Mouse (Mus musculus) forebrain, postnatal 0 days (tissue): ENCODE results near the gene Inpp5e. TPM values are rescaled to one million over a fixed set of nuclear protein-coding genes. Genes with fewer than 3 reads are reported as not detected.
A peak's percentile ranks its signal among the peaks of the same experiment; 100 is the strongest.

Experiments
- ATAC-seq: fragments of 200-750 bp; cut with Nextera tagmentation; 2 replicates; pipeline ENCODE4 v1.8.0; 2017; ENCODE audit warnings: mild to moderate bottlenecking, moderate library complexity
- DNase-seq: peaks from one replicate; pipeline ENCODE4 v3.0.0-alpha.2; 2015
- H3K27ac ChIP-seq: fragments of 300-500 bp; sonication (generic); 2 replicates; pipeline ENCODE4 v1.5.1; 2014; ENCODE audit warnings: low read depth, mild to moderate bottlenecking, antibody characterized with exemption, low read length, moderate library complexity, mixed read lengths
- H3K27me3 ChIP-seq: fragments of 300-500 bp; sonication (generic); 2 replicates; pipeline ENCODE4 v1.6.1; 2014; ENCODE audit warnings: mild to moderate bottlenecking, low read length, mixed read lengths; ENCODE audit not compliant: insufficient read depth
- H3K36me3 ChIP-seq: fragments of 300-500 bp; sonication (generic); 2 replicates; pipeline ENCODE4 v1.6.1; 2014; ENCODE audit warnings: mild to moderate bottlenecking, moderate library complexity; ENCODE audit not compliant: insufficient read depth
- H3K4me1 ChIP-seq: fragments of 300-500 bp; sonication (generic); 2 replicates; pipeline ENCODE4 v1.6.1; 2014; ENCODE audit warnings: antibody characterized with exemption; ENCODE audit not compliant: insufficient read depth
- H3K4me2 ChIP-seq: fragments of 300-500 bp; sonication (generic); 2 replicates; pipeline ENCODE4 v1.6.1; 2014; ENCODE audit warnings: low read depth, mild to moderate bottlenecking, moderate library complexity
- H3K4me3 ChIP-seq: fragments of 300-500 bp; sonication (generic); 2 replicates; pipeline ENCODE4 v1.5.1; 2014; ENCODE audit warnings: low read depth, low read length, mixed read lengths
- H3K9ac ChIP-seq: fragments of 300-500 bp; sonication (generic); 2 replicates; pipeline ENCODE4 v1.6.1; 2014; ENCODE audit warnings: mild to moderate bottlenecking
- H3K9me3 ChIP-seq: fragments of 300-500 bp; sonication (generic); 2 replicates; pipeline ENCODE4 v1.6.1; 2016; ENCODE audit warnings: low read length
- CTCF ChIP-seq: sonication (generic); IDR thresholded peaks from 2 replicates; pipeline ENCODE4 v1.5.1; 2016; ENCODE audit warnings: antibody characterized with exemption, control low read depth, low read depth
- WGBS: fragments of 180-500 bp; shearing (Covaris S2); extraction: QIAGEN DNeasy Blood & Tissue Kit; methylation state at CpG from one replicate; pipeline ENCODE4 v1.1.7; 2014; 5-methylcytosine and 5-hydroxymethylcytosine counted together
- polyA plus RNA-seq: library from polyadenylated mRNA; unstranded; fragments of >200 nt; fragmentation: Nextera tagmentation; extraction: Ambion mirVana; gene quantifications from 2 replicates; pipeline ENCODE4 v1.2.1, GENCODE M21; 2015
- total RNA-seq: library from RNA; depleted of rRNA; stranded (reverse); fragments of >200 nt; gene quantifications from 2 replicates; pipeline ENCODE4 v1.2.3, GENCODE M21; 2014

The Inpp5e gene
- total and polyA plus RNA-seq, 2 experiments from 2014 or later, result 12.6 to 26.6 TPM

DNA sequence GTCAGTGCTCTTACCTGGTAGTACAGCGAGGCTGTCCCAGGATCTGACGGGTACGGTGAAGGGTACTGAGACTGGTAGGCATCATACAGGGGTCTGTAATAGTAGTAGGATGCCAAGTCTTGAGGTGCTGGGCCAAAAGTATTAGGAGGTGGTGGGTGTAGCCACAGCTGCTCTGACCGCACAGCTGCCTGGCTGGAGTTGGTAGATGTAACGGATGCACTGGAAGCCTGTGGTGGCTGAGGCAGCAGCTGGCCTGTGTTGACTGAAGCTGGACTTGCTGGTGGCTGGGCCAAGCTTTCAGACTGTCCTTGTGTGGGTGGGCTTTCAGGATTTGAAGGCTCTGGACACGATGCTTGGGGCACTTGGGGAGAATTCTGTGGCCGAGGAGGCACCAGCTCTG, 29.4 kb upstream of the Inpp5e start:
- Histone ChIP-seq H3K27me3 (no peaks in the 10 kb centered on the region), H3K36me3 (peaks cover 71% of the 10 kb centered on the region), H3K4me3 (no peak overlapping the region), H3K9me3 (no peaks in the 10 kb centered on the region), H3K4me2 (no peak overlapping the region), H3K4me1 (peaks cover 4% of the 10 kb centered on the region), H3K9ac (0 out of 2 replicates have a peak overlapping the region, but pooled peaks have one; percentile 18), H3K27ac (no peak overlapping the region)
- ATAC-seq (no peak), DNase-seq (no peak)
- 89% methylated on average over 7 of the region's 7 CpGs for WGBS
- no peak for TF ChIP-seq CTCF

DNA sequence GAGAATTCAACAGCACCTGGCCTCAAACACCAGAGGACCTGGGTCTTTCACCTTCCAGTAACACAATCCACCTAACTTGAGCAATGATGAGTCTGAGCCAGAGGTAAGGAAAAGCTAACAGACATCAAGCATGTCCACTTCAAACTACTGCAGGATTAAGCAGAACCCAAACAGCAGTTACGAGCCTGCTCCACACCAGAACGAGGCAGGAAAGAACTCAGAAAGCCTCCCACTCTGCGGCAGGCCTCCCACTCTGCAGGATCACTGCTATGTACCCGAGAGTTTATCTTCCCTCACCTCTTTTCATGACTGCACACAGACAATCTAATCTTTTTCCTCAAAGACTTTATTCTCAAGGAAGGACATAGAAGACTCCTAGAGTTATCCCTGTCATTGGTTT, 28.2 kb upstream of the Inpp5e start:
- no peaks in the 10 kb centered on the region for H3K27me3 ChIP-seq
- ATAC-seq (no peak), DNase-seq (no peak)
- no peak overlapping the region for H3K27ac ChIP-seq
- WGBS, result 72% methylated on average over 4 of the region's 4 CpGs
- no peak overlapping the region for H3K9ac ChIP-seq
- no peak overlapping the region for H3K4me2 ChIP-seq
- H3K9me3 ChIP-seq, result no peaks in the 10 kb centered on the region
- no peak for TF ChIP-seq CTCF
- H3K4me1 ChIP-seq, result no peaks in the 10 kb centered on the region
- no peak overlapping the region for H3K4me3 ChIP-seq
- peaks cover 80% of the 10 kb centered on the region for H3K36me3 ChIP-seq

DNA sequence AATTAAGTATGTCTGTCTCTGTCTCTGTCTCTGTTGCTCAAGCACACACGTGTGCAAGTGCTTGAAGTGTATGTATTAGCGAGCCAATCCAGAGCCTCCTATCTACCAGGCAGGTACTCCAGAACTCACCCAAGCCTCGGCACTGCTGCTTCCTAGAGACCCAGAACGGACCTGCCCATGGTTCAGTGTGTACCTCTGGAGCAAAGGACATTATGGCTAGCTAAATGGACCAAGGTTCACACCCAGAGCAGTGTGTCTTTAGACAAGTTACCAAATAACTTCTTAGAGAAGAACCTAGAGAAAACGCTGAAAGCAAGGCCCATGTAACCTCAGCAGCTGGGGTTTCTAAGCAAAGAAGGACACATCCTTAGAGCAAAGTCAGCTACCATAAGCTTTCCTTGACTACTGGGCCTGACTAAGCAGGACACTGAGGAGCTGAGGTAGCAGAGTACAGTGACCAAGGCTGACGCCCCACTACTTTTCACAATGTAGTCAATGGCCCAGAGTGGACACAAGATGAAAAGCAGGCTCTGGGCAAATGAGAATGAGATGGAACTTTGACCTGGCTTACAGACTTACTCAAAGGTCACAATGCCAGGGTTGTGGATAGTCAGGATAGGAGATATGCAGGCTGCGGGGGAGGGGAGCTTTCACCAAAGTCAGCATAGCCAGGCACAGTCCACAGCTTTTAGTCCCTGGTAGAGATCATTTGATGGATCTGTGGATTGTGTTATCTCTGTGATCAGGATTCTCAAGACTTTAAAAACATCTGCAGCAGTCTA, 26.0 kb upstream of the Inpp5e start:
- no peak overlapping the region for H3K4me2 ChIP-seq
- 94% methylated on average over 7 of the region's 7 CpGs for WGBS
- peaks cover 79% of the 10 kb centered on the region for H3K36me3 ChIP-seq
- DNase-seq, result no peak
- no peak for ATAC-seq
- TF ChIP-seq CTCF, result no peak
- H3K4me3 ChIP-seq, result no peak overlapping the region
- no peaks in the 10 kb centered on the region for H3K27me3 ChIP-seq
- no peak overlapping the region for H3K27ac ChIP-seq
- H3K4me1 ChIP-seq, result no peaks in the 10 kb centered on the region
- H3K9me3 ChIP-seq, result no peaks in the 10 kb centered on the region
- no peak overlapping the region for H3K9ac ChIP-seq

DNA sequence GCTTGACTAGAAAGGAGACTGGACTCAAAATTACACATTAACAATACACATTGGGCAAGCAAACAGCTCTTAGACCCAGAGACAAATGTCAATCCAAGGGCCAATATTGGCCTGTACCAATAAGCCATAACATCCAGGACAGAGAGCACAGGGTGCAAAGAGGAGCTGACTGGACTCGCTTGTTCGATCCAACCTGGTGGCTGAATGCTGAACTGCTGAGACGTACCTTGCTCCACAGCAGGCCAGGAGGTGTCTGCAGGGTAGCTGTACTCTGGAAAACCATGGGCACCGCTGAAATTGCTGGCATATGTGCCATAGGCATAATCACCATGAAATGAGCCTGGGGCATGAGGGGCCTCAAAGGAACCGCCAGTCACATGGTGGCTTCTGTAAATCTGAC, 20.8 kb upstream of the Inpp5e start:
- Histone ChIP-seq H3K9ac (no peak overlapping the region), H3K9me3 (no peaks in the 10 kb centered on the region), H3K4me3 (no peak overlapping the region), H3K4me1 (no peaks in the 10 kb centered on the region), H3K36me3 (peaks cover 89% of the 10 kb centered on the region), H3K27ac (no peak overlapping the region), H3K4me2 (no peak overlapping the region), H3K27me3 (no peaks in the 10 kb centered on the region)
- no peak for ATAC-seq
- no peak for TF ChIP-seq CTCF
- DNase-seq, result no peak
- WGBS, result 95% methylated on average over 5 of the region's 5 CpGs

DNA sequence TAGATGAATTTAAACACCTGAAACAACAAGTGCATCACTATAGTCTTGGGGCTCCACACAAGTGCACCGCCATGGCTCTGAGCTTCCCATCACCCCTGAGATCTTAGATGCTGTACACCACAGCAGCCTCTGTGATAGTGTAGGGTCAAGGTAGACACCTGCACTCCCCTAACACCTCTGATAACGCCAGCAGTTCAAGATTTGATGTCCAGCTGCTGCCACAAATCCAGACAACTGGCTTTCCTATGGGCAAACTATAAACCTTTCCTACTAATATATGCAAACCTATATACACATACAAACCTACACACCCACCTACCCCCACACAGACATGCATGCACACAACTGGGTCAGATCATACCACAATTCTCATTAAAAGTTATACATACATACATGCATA, 15.5 kb upstream of the Inpp5e start:
- 98% methylated on average over 2 of the region's 2 CpGs for WGBS
- H3K4me3 ChIP-seq, result no peak overlapping the region
- ATAC-seq (no peak), DNase-seq (no peak)
- no peak for TF ChIP-seq CTCF
- H3K27ac ChIP-seq, result no peak overlapping the region
- H3K27me3 ChIP-seq, result no peaks in the 10 kb centered on the region
- no peaks in the 10 kb centered on the region for H3K4me1 ChIP-seq
- peaks cover 97% of the 10 kb centered on the region for H3K36me3 ChIP-seq
- H3K9ac ChIP-seq, result no peak overlapping the region
- H3K4me2 ChIP-seq, result no peak overlapping the region
- no peaks in the 10 kb centered on the region for H3K9me3 ChIP-seq

DNA sequence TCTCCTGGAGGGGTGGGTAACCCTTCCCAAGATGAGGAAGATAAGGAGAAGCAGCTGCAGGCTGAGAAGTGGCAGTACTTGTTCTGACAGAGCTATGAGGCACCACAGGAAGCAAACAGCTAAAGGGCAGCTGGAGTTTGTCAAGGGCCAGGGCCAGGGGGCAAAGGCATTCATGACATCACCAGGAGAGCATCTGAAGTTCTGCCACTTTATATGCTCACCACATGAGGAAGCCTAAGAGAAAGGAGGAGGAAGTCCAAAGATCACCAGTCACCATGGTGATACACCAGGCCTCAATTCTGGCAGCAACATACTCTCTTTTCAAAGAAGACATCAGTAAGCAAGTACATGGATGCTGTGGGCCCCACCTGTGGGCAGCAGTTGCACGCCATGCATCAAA, 14.1 kb upstream of the Inpp5e start:
- ATAC-seq, result no peak

DNA sequence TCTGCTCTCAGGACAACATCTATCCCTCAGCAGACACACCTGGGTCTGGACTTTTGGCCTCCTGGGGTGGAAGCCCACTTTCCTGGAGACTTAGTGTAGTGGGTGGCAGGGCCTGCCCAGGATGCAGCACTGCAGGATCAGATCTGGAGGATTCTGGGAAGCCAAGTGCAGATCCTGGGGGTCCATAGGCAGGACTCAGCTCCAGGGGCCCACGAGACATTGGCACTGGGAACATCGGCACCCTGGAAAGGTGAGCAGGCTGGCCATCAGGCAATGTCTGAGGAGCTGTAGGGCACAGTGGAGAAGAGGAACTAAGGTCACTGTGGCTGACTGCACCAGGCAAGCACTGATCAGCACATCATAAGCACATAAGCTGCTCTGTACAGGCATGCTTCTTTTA, 13.0 kb upstream of the Inpp5e start:
- ATAC-seq, result no peak
- Histone ChIP-seq H3K27me3 (no peaks in the 10 kb centered on the region), H3K9me3 (no peaks in the 10 kb centered on the region), H3K36me3 (peaks cover 96% of the 10 kb centered on the region), H3K4me2 (no peak overlapping the region), H3K27ac (no peak overlapping the region), H3K9ac (no peak overlapping the region), H3K4me3 (no peak overlapping the region), H3K4me1 (no peaks in the 10 kb centered on the region)
- 93% methylated on average over 2 of the region's 2 CpGs for WGBS
- DNase-seq, result no peak
- TF ChIP-seq CTCF, result no peak

More for the DNA sequence above, 14.1 kb upstream of the Inpp5e start:
- DNase-seq, result no peak
- no peak for TF ChIP-seq CTCF
- no peak overlapping the region for H3K9ac ChIP-seq
- no peak overlapping the region for H3K27ac ChIP-seq
- no peak overlapping the region for H3K4me2 ChIP-seq
- no peaks in the 10 kb centered on the region for H3K9me3 ChIP-seq
- H3K27me3 ChIP-seq, result no peaks in the 10 kb centered on the region
- 81% methylated on average over 1 of the region's 1 CpGs for WGBS
- peaks cover 95% of the 10 kb centered on the region for H3K36me3 ChIP-seq
- no peak overlapping the region for H3K4me3 ChIP-seq
- no peaks in the 10 kb centered on the region for H3K4me1 ChIP-seq
